Mouse (Mus musculus) bone marrow, adult 2 months (tissue): Measurements from ENCODE around the gene Folr1.

Experiments used
- CTCF ChIP-seq: fragments of 200-500 bp; IDR thresholded peaks from 2 replicates; pipeline ENCODE4 v1.5.1; 2011; ENCODE audit warnings: low read length, control low read depth; ENCODE audit not compliant: control insufficient read depth, insufficient read depth
- POLR2A ChIP-seq: fragments of 200-500 bp; IDR thresholded peaks from 2 replicates; pipeline ENCODE4 v1.6.1; 2011; ENCODE audit warnings: low read depth, mild to moderate bottlenecking, control low read depth, low read length, borderline replicate concordance; ENCODE audit not compliant: control insufficient read depth

DNA sequence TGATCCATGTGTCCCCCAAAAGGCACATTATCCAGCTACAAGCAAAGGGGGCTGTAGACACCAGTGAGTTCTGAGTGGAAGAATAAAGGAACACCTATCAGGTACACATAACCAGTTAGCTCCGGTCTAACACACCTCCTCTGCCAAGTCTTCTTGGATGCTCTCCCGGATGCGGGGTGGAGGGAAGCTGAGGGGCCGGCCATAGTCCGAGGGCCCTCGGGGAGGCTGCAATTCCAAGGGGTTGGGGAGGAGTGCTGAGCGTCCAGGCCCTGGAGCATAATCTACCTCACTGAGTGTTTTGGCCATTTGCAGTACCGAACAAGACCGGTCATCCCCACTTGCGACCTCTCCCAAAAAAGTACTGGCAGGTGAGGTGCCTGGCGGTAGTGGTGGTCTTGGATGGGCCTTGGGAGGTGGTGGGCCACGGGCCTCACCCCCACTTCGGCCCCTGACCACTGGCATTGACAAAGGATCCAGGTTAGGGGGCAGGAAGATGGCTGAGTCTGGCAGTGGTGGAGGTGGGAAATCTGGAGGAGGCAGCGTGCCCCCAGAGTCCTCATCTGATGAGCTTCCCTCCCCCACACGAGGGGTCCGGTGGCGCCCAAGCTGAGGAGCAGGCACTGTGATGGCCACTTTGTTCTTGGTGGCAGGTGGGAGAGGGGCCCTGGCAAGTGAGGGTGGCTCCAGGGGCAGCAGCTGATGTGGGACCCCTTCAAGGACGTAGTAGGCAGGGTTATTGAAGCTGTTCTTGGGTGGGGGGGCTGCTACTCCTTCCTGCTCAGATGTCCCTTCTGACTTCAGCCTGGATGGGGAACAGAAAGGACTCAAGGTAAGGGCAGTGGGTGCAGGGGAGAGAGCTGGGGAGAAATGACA, 46.6 kb downstream of the Folr1 start:
- no peak for TF ChIP-seq CTCF
- TF ChIP-seq POLR2A = no peak
